Mouse (Mus musculus): ENCODE data around the gene Ms4a6c. TPM values are rescaled to one million over a fixed set of nuclear protein-coding genes. Genes with fewer than 3 reads are reported as not detected.
"Not testable (repeated sequence)": the region's sequence is repeated elsewhere in the genome, so short reads cannot be mapped to it uniquely, and the experiment has no call there.

Gene Ms4a6c
- polyA plus RNA-seq (2012; ENCODE audit: insufficient read depth, insufficient read length, low replicate concordance, missing spikeins), result not detected in 2 replicates

GRCm38 (mm10) chr19:11469215-11469614, at the start of gene Ms4a6c:
Ms4a6c (plus strand) TSS chr19:11469366.
- 85% methylated on average over 4 of the region's 4 CpGs for WGBS
- not testable (repeated sequence) for H3K4me1 ChIP-seq (ENCODE audit: control insufficient read depth, insufficient read depth, low read length)

GRCm38 (mm10) chr19:11431209-11431608, 38.0 kb upstream of the Ms4a6c start:
- not testable (repeated sequence) for H3K4me3 ChIP-seq (ENCODE audit: insufficient read depth, low read depth, low read length); H3K27ac ChIP-seq (ENCODE audit: insufficient read depth, low read depth, low read length); H3K4me1 ChIP-seq (ENCODE audit: control insufficient read depth, insufficient read depth, low read length)
- 83% methylated on average over 1 of the region's 1 CpGs for WGBS

More at GRCm38 (mm10) chr19:11469215-11469614, at the start of gene Ms4a6c:
- H3K4me3 ChIP-seq (ENCODE audit: insufficient read depth, low read depth, low read length); H3K27ac ChIP-seq (ENCODE audit: insufficient read depth, low read depth, low read length): not testable (repeated sequence)

- 84% methylated on average over 4 of the region's 4 CpGs for WGBS
- Histone ChIP-seq H3K4me3 (ENCODE audit: insufficient read depth, low read depth, low read length) (no peak overlapping the region), H3K4me1 (ENCODE audit: control insufficient read depth, insufficient read depth, low read length) (no peaks in the 10 kb centered on the region), H3K27ac (ENCODE audit: insufficient read depth, low read depth, low read length) (no peak overlapping the region)
- TF ChIP-seq POLR2A (IDR thresholded peaks at IDR 0.05; ENCODE audit: insufficient read depth, low read depth, low read length) (no peak), CTCF (IDR thresholded peaks at IDR 0.05; ENCODE audit: insufficient read depth, low read depth, low read length) (no peak)
Observed at GRCm38 (mm10) chr19:11435058-11435834, 33.9 kb upstream of the Ms4a6c start.

- H3K4me1 ChIP-seq (ENCODE audit: control insufficient read depth, insufficient read depth, low read length), result no peaks in the 10 kb centered on the region
- no peak within 1 kb of the TSS for H3K27ac ChIP-seq (ENCODE audit: insufficient read depth, low read depth, low read length)
- TF ChIP-seq POLR2A (IDR thresholded peaks at IDR 0.05; ENCODE audit: insufficient read depth, low read depth, low read length) (no peak), CTCF (IDR thresholded peaks at IDR 0.05; ENCODE audit: insufficient read depth, low read depth, low read length) (no peak)
- H3K4me3 ChIP-seq (ENCODE audit: insufficient read depth, low read depth, low read length), result no peak within 1 kb of the TSS
Observed at GRCm38 (mm10) chr19:11443338-11443737, 25.8 kb upstream of the Ms4a6c start, which contains the start of gene Ms4a4b. Ms4a4b (plus strand) TSS chr19:11443553.

- 92% methylated on average over 5 of the region's 5 CpGs for WGBS
- H3K27ac ChIP-seq (ENCODE audit: insufficient read depth, low read depth, low read length), result no peak overlapping the region
- TF ChIP-seq POLR2A (IDR thresholded peaks at IDR 0.05; ENCODE audit: insufficient read depth, low read depth, low read length), result no peak
- TF ChIP-seq CTCF (IDR thresholded peaks at IDR 0.05; ENCODE audit: insufficient read depth, low read depth, low read length), result no peak
- H3K4me1 ChIP-seq (ENCODE audit: control insufficient read depth, insufficient read depth, low read length), result no peaks in the 10 kb centered on the region
- H3K4me3 ChIP-seq (ENCODE audit: insufficient read depth, low read depth, low read length), result no peak overlapping the region
Observed at GRCm38 (mm10) chr19:11443964-11444363, 25.2 kb upstream of the Ms4a6c start.

- TF ChIP-seq POLR2A (IDR thresholded peaks at IDR 0.05; ENCODE audit: insufficient read depth, low read depth, low read length), result no peak
- no peaks in the 10 kb centered on the region for H3K4me1 ChIP-seq (ENCODE audit: control insufficient read depth, insufficient read depth, low read length)
- WGBS, result 88% methylated on average over 2 of the region's 2 CpGs
- no peak overlapping the region for H3K27ac ChIP-seq (ENCODE audit: insufficient read depth, low read depth, low read length)
- H3K4me3 ChIP-seq (ENCODE audit: insufficient read depth, low read depth, low read length), result no peak overlapping the region
Observed at GRCm38 (mm10) chr19:11447238-11447637, 21.9 kb upstream of the Ms4a6c start.

GRCm38 (mm10) chr19:11459041-11459440, 10.1 kb upstream of the Ms4a6c start:
- H3K4me1 ChIP-seq (ENCODE audit: control insufficient read depth, insufficient read depth, low read length); H3K27ac ChIP-seq (ENCODE audit: insufficient read depth, low read depth, low read length); H3K4me3 ChIP-seq (ENCODE audit: insufficient read depth, low read depth, low read length): not testable (repeated sequence)
- WGBS, result 53% methylated on average over 4 of the region's 4 CpGs

- not testable (repeated sequence) for H3K4me3 ChIP-seq (ENCODE audit: insufficient read depth, low read depth, low read length); H3K4me1 ChIP-seq (ENCODE audit: control insufficient read depth, insufficient read depth, low read length); H3K27ac ChIP-seq (ENCODE audit: insufficient read depth, low read depth, low read length)
- 52% methylated on average over 1 of the region's 1 CpGs for WGBS
Observed at GRCm38 (mm10) chr19:11464795-11465194, 4.4 kb upstream of the Ms4a6c start.

GRCm38 (mm10) chr19:11466471-11466870, 2.7 kb upstream of the Ms4a6c start:
- TF ChIP-seq POLR2A (IDR thresholded peaks at IDR 0.05; ENCODE audit: insufficient read depth, low read depth, low read length), result no peak
- no peak for TF ChIP-seq CTCF (IDR thresholded peaks at IDR 0.05; ENCODE audit: insufficient read depth, low read depth, low read length)
- WGBS, result 53% methylated on average over 5 of the region's 5 CpGs

GRCm38 (mm10) chr19:11468361-11468760, 805 bp upstream of the Ms4a6c start:
- WGBS, result 60% methylated on average over 1 of the region's 1 CpGs
- not testable (repeated sequence) for H3K4me3 ChIP-seq (ENCODE audit: insufficient read depth, low read depth, low read length); H3K27ac ChIP-seq (ENCODE audit: insufficient read depth, low read depth, low read length); H3K4me1 ChIP-seq (ENCODE audit: control insufficient read depth, insufficient read depth, low read length)

More at GRCm38 (mm10) chr19:11466471-11466870, 2.7 kb upstream of the Ms4a6c start:
- H3K27ac ChIP-seq (ENCODE audit: insufficient read depth, low read depth, low read length), result no peak overlapping the region
- H3K4me1 ChIP-seq (ENCODE audit: control insufficient read depth, insufficient read depth, low read length), result no peaks in the 10 kb centered on the region
- H3K4me3 ChIP-seq (ENCODE audit: insufficient read depth, low read depth, low read length), result no peak overlapping the region

All from olfactory bulb, adult 2 months (tissue).